Mouse (Mus musculus) spleen, adult 2 months (tissue): ENCODE data around the gene Cep350. TPM values are rescaled to one million over a fixed set of nuclear protein-coding genes. Genes with fewer than 3 reads are reported as not detected.

ENCODE experiments used
- DNase-seq, 2 experiments: peaks; one replicate each; pipeline versions ENCODE4 v3.0.0 to v3.0.0-alpha.2; 2012 to 2021; ENCODE audit warnings: low spot score in 2 of 2, low read depth in 1 of 2
- H3K27ac ChIP-seq: fragments of 200-500 bp; 2 replicates; pipeline ENCODE4 v1.5.1; 2012; ENCODE audit warnings: low read length, inconsistent platforms; ENCODE audit not compliant: insufficient read depth
- H3K27me3 ChIP-seq: fragments of 200-500 bp; 2 replicates; pipeline ENCODE4 v1.6.1; 2012; ENCODE audit warnings: mild to moderate bottlenecking, moderate library complexity, low read length, inconsistent platforms; ENCODE audit not compliant: control insufficient read depth, insufficient read depth
- H3K36me3 ChIP-seq: fragments of 200-500 bp; 2 replicates; pipeline ENCODE4 v1.6.1; 2012; ENCODE audit warnings: mild to moderate bottlenecking, low read length, inconsistent platforms; ENCODE audit not compliant: control insufficient read depth, insufficient read depth
- H3K4me1 ChIP-seq: fragments of 200-500 bp; 2 replicates; pipeline ENCODE4 v1.6.1; 2011; ENCODE audit warnings: inconsistent platforms; ENCODE audit not compliant: control insufficient read depth, insufficient read depth, insufficient read length
- H3K4me3 ChIP-seq: fragments of 200-500 bp; 2 replicates; pipeline ENCODE4 v1.5.1; 2011; ENCODE audit warnings: mild to moderate bottlenecking, inconsistent platforms; ENCODE audit not compliant: insufficient read depth, insufficient read length; ENCODE audit errors: extremely low read depth
- CTCF ChIP-seq: fragments of 200-500 bp; IDR thresholded peaks from 2 replicates; pipeline ENCODE4 v1.5.1; 2011; ENCODE audit warnings: mild to moderate bottlenecking, inconsistent platforms; ENCODE audit not compliant: insufficient read depth, insufficient read length, insufficient replicate concordance; ENCODE audit errors: extremely low read depth
- POLR2A ChIP-seq: fragments of 200-500 bp; IDR thresholded peaks from 2 replicates; pipeline ENCODE4 v1.6.1; 2011; ENCODE audit warnings: low read depth, low read length, inconsistent platforms
- WGBS: fragments of 180-500 bp; shearing (Covaris S2); methylation state at CpG from one replicate; pipeline ENCODE4 v1.1.7; 2018; 5-methylcytosine and 5-hydroxymethylcytosine counted together
- polyA plus RNA-seq: library from polyadenylated mRNA; depleted of rRNA; stranded (reverse); fragments of >200 nt; gene quantifications from 2 replicates; pipeline ENCODE4 v1.2.3, GENCODE M21; 2012; rRNA removed

Gene Cep350
- polyA plus RNA-seq, 1 experiment, result 5.2 TPM

- WGBS, result 89% methylated on average over 4 of the region's 4 CpGs
- H3K4me3 ChIP-seq, result no peak overlapping the region
- no peak overlapping the region for H3K27ac ChIP-seq
- TF ChIP-seq POLR2A, result no peak
- no peak for TF ChIP-seq CTCF
- no peaks in the 10 kb centered on the region for H3K4me1 ChIP-seq
- H3K27me3 ChIP-seq, result no peaks in the 10 kb centered on the region
- DNase-seq, result no peak
- H3K36me3 ChIP-seq, result peaks cover 2% of the 10 kb centered on the region; the same call in 1 of the 2 replicates
These were observed 175.6 kb downstream of the Cep350 start for GRCm38 (mm10) chr1:155797425-155797824.

- Histone ChIP-seq H3K27me3 (no peaks in the 10 kb centered on the region), H3K27ac (no peak overlapping the region), H3K36me3 (peaks cover 2% of the 10 kb centered on the region; the same call in 1 of the 2 replicates), H3K4me1 (no peaks in the 10 kb centered on the region), H3K4me3 (no peak overlapping the region)
- WGBS, result 82% methylated on average over 11 of the region's 11 CpGs
- no peak for DNase-seq
- TF ChIP-seq CTCF (no peak), POLR2A (no peak)
These were observed 176.2 kb downstream of the Cep350 start for GRCm38 (mm10) chr1:155796757-155797405.

- H3K27me3 ChIP-seq, result no peaks in the 10 kb centered on the region
- no peak overlapping the region for H3K4me3 ChIP-seq
- H3K36me3 ChIP-seq, result peaks cover 2% of the 10 kb centered on the region; the same call in 1 of the 2 replicates
- no peaks in the 10 kb centered on the region for H3K4me1 ChIP-seq
- no peak for DNase-seq
- 90% methylated on average over 5 of the region's 5 CpGs for WGBS
- TF ChIP-seq POLR2A, result no peak
- no peak overlapping the region for H3K27ac ChIP-seq
These were observed 177.2 kb downstream of the Cep350 start for GRCm38 (mm10) chr1:155795791-155796233.

Other genes starting within 250 kb of the Cep350 start
- gene Lhx4, start 221.6 kb downstream of the Cep350 start, polyA plus RNA-seq, result not detected in 2 replicates
- 26.7 and 29.5 TPM in 2 replicates for gene Qsox1, start 160.4 kb downstream of the Cep350 start, polyA plus RNA-seq
- gene Tor1aip2, start 62.1 kb upstream of the Cep350 start, polyA plus RNA-seq, result 27.6 and 28.9 TPM in 2 replicates
- gene Tor1aip1, start 63.2 kb upstream of the Cep350 start, polyA plus RNA-seq, result 17.5 and 17.6 TPM in 2 replicates
- gene Fam163a, start 231.8 kb upstream of the Cep350 start, polyA plus RNA-seq, result 0.02 TPM in 1 of 2 replicates, not detected in the other